Mouse (Mus musculus) gonadal fat pad, adult 2 months (tissue): ENCODE measurements around the gene Cyb5d1. TPM values are rescaled to one million over a fixed set of nuclear protein-coding genes. Genes with fewer than 3 reads are reported as not detected.

ENCODE experiments used
- DNase-seq: peaks from one replicate; pipeline ENCODE4 v3.0.0-alpha.2; 2012; ENCODE audit warnings: low read depth
- polyA plus RNA-seq: library from polyadenylated mRNA; depleted of rRNA; stranded (reverse); fragments of >200 nt; gene quantifications from 2 replicates; pipeline ENCODE4 v1.2.3, GENCODE M21; 2012

Cyb5d1 gene
- polyA plus RNA-seq, 1 experiment, result 31.8 TPM

DNA sequence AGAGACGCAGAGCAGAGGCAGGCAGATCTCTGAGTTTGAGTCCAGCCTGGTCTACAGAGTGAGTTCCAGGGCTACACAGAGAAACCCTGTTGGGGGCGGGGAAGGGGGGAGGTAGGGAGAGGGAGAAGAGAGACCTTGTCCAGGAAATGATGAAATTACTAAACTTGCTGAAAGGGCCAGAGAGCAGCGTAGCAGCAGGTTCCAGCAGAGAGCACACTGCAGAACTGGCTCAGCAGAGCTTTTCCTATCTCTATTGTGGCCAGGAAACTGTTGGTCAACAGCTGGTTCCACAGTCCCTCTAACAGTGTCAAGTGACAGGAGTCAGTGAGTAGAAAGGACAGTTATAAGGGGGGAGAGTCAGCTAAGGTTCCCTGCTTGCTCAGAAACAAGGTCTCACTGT, 15.8 kb downstream of the Cyb5d1 start:
- no peak for DNase-seq

DNA sequence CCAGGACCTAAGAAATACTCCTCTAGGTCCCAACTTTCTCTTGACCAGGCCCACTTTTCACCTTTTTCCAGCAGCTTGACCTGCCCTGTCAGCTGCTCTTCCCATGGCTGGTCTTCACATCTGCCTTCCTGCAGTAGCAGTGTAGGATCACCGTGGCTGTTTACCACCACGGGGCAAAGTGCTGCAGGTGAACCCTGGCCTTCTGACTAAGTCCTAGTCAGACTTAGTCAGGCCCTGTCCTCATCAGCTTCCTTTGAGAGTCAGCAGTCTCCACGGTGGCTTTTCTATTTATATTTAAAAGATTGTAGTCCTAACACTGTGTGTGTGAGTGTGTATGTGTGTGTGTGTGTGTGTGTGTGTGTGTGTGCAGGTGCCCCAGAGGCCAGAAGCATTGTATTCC, 17.7 kb downstream of the Cyb5d1 start:
- DNase-seq, result no peak

GRCm38 (mm10) chr11:69375646-69376045, 19.8 kb downstream of the Cyb5d1 start:
- DNase-seq, result no peak

DNA sequence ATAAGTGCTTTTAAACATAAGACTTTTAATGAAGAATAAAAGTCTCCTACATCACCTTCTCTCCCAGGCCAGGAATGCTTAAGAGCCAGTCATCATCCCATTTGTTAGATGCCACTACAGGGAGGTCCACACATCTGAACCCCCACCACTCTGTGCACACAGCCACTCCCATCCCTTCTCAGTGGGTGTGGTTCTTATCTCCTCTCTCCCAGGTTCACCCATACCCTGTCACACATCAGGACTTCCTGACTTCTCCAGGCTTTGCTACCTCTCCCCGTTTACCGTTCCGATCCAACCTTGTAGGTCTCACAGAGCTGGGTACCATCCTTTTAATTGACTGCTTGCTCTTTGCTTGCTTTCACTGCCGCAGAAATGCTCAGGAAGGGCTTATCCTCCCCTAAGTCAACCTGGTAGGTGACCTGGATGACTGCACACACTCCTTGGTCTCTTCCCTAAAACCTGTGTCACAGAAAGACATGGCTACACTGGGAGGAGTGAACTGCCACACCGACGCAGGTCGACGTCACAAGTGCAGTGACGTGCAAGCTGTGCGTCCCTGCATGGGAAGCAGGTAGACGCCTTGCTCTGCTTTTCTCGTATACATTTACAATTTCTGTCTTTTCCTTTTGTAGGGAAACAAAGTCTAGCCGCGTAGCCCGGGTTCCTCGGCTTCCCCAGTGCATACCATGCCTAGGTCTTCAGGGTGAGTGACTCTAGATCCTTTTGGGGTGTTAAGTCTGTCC, 22.0 kb downstream of the Cyb5d1 start:
- DNase-seq, result no peak

- no peak for DNase-seq
Measured at GRCm38 (mm10) chr11:69372780-69373170, 22.7 kb downstream of the Cyb5d1 start.

DNA sequence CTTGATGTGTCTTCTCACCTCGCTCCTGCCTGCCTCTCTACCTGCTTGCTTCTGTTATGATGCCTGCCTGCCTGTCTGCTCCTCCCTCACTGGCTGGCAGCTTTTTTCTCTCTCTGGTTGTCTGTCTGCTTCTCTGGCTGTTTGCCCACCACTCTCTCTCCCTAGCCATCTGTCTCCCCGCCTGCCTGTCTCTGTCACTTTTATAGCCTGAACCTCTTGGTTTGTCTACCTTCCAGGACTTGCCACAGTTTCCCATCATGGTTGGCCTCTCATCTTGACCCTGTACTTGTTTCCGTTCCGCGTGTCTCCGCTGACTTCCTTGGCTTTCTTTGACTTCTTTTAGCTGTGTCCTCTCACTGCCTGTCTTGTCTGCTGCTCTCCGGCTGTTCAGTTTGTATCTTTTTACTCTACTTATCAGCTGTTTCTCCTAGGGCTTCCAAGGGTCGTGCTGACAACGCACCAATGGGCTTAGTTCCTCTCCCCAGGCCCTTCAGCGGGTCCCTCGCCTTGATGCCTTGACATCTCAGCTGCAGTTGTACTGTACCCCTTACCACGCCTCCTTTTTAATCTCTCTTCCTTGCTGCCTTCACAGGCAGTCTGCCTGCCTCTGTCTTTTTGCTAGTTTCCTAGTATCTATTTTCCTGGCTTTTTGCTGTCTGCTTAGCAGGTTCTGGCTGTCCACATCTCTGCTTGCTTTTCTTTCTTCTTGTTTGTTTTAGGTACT, 23.2 kb downstream of the Cyb5d1 start:
- no peak for DNase-seq

- DNase-seq, result no peak
Measured at GRCm38 (mm10) chr11:69371601-69372000, 23.8 kb downstream of the Cyb5d1 start.

DNA sequence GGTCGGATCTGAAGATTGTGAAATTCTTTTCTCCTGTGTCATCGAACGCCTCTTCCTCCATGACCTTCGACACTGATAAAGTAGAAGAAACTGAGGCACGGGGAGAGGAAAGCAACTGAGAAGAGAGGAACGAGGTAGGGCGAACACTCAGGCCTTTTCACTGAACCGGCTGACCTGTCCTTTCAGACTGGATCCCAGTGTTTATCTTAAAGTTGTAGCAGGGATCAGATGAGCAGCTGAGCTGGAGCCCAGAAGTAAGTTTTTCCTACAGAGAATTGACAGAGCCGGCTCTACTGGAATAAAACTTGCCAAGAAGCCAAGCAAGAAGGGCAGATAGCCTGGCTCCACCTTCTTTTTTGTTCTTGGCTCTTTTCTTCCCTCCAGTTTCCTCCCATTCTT, 24.6 kb downstream of the Cyb5d1 start:
- DNase-seq, result no peak

DNA sequence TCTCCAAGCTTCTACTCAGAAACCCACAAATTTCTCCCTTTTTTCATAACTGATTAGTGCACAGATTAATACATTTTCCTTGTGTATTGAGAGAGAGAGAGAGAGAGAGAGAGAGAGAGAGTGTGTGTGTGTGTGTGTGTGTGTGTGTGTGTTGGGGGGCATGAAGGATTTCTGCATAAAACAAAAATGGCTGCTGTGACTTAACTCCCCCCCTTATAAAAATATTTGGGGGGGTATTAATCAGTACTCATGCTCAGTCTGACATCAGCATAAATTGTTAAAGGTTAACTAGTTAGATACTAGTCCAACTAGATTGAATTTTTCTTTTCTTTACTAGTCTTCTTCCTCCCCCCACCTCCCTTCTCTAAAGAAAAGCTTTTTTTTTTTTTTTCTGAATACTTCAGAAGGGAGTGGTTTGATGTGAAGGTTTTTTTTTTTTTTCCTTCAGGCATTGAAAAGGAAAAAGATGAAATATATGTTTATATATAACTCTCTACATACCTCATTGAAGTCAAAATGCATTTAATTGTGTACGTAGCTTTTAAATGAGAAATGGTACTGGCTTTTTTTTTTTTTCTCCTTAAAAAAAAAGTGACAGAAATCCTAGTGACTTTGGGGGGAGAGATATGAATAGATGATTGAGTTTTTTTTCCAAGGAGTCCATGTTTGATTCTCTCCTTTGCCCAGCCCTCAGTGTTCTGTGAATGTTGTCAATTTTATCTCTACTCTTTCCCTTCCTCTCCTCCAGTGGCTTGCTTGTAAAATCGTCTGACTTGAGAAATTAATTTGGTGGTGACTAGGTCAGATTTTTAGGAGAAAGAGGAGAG, 25.2 kb downstream of the Cyb5d1 start:
- DNase-seq, result no peak

GRCm38 (mm10) chr11:69369215-69369989, 26.0 kb downstream of the Cyb5d1 start, which contains the start of gene Chd3:
Chd3 (minus strand) TSS chr11:69369406.
- DNase-seq, result no peak

DNA sequence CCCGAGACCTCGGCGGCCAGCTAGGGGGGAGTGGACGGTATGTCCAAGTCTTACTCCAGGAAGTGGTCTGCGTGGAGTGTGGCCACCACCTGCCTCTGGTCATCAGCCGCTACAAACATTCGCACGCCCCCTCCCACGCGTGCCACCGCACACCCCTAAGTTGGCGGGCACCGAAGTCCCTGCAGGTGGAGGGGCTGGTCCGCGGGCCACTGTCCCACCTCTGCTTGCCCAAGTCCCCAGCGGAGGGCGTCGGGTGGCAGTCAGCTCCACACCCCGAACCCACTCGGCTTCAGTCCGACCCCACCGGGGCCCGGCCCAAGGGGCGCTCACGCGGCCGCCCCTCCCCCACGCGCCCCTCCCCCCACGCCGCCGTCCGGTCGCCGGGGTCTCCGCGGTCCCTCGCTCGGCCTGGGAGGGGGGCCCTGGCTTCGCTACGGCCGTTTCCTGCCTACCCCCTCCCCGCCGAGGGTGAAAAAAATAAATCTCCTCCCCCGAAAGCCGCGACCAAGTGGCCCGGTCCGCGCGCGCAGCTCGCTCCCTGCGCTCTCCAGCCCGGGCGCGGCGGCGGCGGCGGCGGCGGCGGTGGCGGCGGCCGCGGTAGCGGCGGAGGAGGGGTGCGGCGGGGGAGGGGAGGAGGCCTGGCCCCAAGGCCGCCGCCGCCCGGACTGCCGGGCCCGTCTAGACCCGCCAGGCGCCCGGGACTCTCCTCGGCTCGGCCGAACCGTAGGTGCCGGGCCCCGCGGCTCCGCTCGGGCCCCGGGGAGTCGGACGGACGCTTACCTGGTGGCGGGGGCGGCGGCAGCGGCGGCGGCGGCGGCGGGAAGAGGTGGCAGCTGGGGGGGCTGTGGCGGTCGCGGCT, 26.8 kb downstream of the Cyb5d1 start:
- DNase-seq, result no peak

GRCm38 (mm10) chr11:69367616-69368355, 27.6 kb downstream of the Cyb5d1 start:
- DNase-seq, result no peak

GRCm38 (mm10) chr11:69366855-69367615, 28.4 kb downstream of the Cyb5d1 start:
- DNase-seq, result no peak

- DNase-seq, result peak; percentile 75
Measured at GRCm38 (mm10) chr11:69366157-69366854, 29.1 kb downstream of the Cyb5d1 start.

DNA sequence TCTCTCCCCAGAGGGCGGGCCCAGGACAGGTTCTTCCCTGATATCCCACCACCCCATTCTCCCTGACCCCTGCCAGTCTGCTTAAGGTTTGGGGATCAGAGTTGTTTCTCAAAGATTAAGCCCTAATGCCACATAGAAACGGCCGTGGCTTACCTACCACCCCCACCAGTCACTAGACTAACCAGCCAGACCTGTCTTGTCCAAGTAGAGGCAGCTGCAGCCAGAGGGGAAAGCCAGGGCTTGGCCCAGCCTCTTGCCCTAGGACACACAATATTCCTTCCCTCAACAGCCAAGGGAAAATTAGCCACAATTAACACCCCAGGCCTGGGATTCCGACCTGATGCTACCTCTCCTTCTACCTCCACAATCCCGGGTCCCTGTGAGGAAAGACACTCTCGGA, 29.7 kb downstream of the Cyb5d1 start:
- DNase-seq, result peak; percentile 71

DNA sequence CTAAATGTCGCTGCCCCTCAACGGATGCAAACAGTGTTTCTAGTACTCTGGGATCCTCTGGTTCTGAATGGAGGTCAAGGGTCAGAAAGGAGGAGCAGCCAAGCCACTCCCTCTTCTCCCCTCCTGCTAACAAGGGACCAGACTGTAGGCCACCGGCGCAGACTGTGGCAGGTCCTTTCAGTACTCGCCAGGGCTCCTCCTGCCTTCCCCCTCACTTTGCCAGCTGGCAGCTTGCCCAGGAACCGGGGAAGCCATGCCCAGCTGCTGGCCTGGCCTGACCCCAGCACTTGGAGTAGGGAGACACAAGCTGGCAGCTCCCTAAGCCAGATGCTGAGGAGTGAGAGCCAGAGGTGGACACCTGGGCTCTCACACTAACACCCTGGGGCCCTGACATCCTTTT, 30.5 kb downstream of the Cyb5d1 start:
- DNase-seq, result peak; percentile 87

GRCm38 (mm10) chr11:69364376-69364775, 31.1 kb downstream of the Cyb5d1 start:
- no peak for DNase-seq

- DNase-seq, result no peak
Measured at GRCm38 (mm10) chr11:69362479-69362878, 33.0 kb downstream of the Cyb5d1 start.

- no peak for DNase-seq
Measured at GRCm38 (mm10) chr11:69362021-69362420, 33.4 kb downstream of the Cyb5d1 start.
